Mouse (Mus musculus): ENCODE measurements around the gene Adamts16.

DNA sequence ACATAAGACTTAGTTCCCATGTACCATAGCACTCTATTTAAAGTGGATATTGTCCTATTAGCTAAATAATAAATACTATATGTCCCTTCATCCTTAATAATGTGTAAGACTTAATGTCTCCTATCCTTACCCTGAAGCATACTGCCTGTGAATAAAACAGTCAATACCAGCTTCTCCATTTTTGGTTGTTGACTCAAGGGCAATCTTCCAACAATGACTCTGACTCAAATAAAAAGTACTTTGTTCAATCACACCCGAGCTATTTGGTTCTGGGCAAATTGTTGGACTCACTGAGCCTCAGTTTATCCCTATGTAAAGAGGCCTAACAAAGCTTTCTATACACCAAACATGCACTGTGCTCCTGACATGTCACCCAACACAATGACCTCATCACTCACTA lies 51.8 kb downstream of the Adamts16 start:
- no peak for TF ChIP-seq CTCF (IDR thresholded peaks at IDR 0.05; ENCODE audit: insufficient read depth, low read depth, low read length)
- TF ChIP-seq POLR2A (IDR thresholded peaks at IDR 0.05; ENCODE audit: insufficient read depth, low read depth, low read length), result no peak

All from olfactory bulb, adult 2 months (tissue).